Mouse (Mus musculus) layer of hippocampus, postnatal 25 days (tissue): ENCODE measurements around the gene Olfr986. TPM values are rescaled to one million over a fixed set of nuclear protein-coding genes. Genes with fewer than 3 reads are reported as not detected.

ENCODE experiments used
- DNase-seq, 2 experiments: peaks; one replicate each; pipeline ENCODE4 v3.0.0; 2022; ENCODE audit warnings: mixed read lengths in 2 of 2, low spot score in 1 of 2; ENCODE audit errors: extremely low spot score in 1 of 2
- total RNA-seq, 2 experiments: library from RNA; stranded (reverse); gene quantifications; 2 replicates each; pipeline ENCODE4 v1.2.3; 2021

Gene Olfr986
- total RNA-seq, 2 experiments from 2014 or later = 0.14 TPM; not detected in 1

DNA sequence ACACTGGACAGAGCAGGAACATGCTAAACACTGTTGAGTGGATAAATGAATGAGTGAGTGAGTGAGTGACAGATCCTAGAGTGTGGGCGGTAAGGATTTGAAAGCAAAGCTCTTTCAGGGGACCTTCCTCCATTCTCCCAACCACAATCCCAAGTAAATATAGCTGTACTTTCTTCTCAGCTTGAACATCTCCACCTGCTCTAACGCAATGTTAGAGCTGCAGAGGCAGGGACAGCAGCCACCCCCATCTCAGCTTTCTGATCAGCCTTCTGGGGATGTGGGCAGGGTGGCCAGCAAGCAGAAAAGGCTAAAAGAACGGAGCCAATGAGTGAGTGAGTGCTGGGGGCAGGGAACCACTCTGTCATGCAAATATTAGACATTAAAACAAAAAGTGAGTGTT, 50.3 kb downstream of the Olfr986 start:
- no peak for DNase-seq

DNA sequence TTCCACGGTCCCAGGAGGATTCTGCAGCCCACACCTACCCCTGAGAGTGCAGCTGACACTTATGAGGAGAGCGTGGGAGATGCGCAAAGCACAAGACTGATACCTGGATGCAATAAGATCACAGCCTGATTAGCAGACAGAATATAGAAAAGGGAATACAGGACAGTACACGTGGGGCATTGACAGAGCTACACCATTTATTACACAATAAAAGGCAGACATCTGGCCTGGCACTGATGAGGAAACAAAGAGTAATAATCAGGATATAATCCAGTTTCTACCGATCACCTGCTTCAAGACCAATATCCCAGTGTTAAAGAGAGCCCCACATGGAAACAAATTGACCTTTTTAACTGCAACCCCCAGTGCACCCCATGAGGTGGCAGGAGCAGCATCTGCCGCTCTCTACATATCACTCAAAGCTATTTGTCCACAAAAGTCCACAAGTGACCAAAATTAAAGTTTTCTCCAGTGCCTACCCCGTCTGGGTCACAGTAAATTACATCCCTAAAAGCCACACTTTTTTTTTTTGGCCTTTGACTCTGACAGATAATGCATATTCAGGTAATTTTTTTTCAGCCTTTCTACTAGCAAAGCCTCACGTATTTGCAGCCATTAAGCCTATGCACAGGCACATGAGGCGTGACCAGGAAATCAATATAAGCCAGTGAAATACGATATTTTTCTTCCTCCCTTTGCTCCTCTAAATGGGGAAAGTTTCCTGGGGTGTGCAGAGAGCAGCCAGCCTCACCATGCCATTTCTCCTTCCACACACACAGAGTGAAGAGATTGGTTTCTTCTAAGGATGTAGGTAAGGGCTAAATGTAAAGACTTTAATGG, 53.7 kb downstream of the Olfr986 start:
- DNase-seq = no peak

DNA sequence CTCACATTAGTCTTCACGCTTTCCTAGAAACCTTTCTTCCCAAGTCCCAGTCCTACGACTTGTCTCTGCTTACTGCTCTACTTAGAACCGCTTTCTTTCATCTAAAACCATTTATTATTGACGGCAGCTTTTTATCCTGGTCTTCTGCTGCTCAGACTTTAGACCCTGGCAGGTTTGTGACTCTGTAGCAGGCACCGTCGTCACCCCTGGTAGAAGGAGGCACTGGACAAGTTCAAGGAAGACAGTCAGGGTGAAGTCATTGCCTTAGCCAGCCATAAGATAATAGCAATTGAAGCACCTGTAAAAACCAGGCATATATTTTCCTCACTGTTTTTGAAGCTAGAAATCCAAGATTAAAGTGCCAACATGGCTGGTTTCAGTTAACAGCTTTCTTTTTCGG, 54.5 kb downstream of the Olfr986 start:
- no peak for DNase-seq

Other genes with a start within 250 kb of the Olfr986 start
- not detected for gene Olfr974, start 243.4 kb upstream of the Olfr986 start, total RNA-seq
- not detected for gene Olfr975, start 228.9 kb upstream of the Olfr986 start, total RNA-seq
- gene Olfr976, start 219.8 kb upstream of the Olfr986 start, total RNA-seq = not detected
- not detected for gene Olfr978, start 188.8 kb upstream of the Olfr986 start, total RNA-seq
- not detected for gene Olfr979, start 177.5 kb upstream of the Olfr986 start, total RNA-seq
- gene Olfr980, start 171.3 kb upstream of the Olfr986 start, total RNA-seq = not detected
- gene Olfr981, start 159.5 kb upstream of the Olfr986 start, total RNA-seq = not detected
- gene Olfr982, start 107.1 kb upstream of the Olfr986 start, total RNA-seq = not detected
- gene Olfr983, start 87.3 kb upstream of the Olfr986 start, total RNA-seq = not detected
- not detected for gene Olfr984, start 66.7 kb upstream of the Olfr986 start, total RNA-seq
- not detected for gene Olfr985, start 50.7 kb upstream of the Olfr986 start, total RNA-seq
- gene Tmem225, start 32.8 kb upstream of the Olfr986 start, total RNA-seq = not detected
- 1 to 10 TPM; 3.4 to 3.8 TPM for gene Zfp202, start 11.4 kb downstream of the Olfr986 start, total RNA-seq
- 100 to 1,000 TPM; 248 to 274 TPM for gene Scn3b, start 88.3 kb downstream of the Olfr986 start, total RNA-seq